Mouse (Mus musculus): ENCODE measurements around the gene Atp8a2. TPM values are rescaled to one million over a fixed set of nuclear protein-coding genes. Genes with fewer than 3 reads are reported as not detected.

The Atp8a2 gene
- polyA plus RNA-seq, 1 experiment from 2014 or later: 51.5 TPM

DNA sequence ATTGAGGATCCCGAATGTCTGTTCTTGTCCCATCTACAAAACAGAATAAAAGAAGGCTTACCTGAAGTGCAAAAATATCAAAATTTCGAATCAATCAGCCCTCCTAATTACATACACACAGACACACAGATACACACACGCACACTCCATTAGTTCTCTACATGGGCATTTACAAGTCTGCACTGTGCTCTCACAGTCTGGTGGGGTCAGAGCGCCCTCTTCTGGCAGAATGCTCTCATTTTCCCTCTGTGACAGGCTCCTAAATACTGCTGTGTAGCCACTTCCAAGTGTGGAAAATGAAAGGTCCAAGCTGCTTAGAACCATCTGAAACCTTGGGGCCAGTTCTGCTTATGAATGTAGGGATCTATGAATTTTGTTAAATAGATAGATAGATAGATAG, 181.1 kb downstream of the Atp8a2 start:
- no peak overlapping the region for H3K4me3 ChIP-seq (ENCODE audit: low read depth, low read length)
- WGBS: 33% methylated on average over 4 of the region's 4 CpGs
- peaks cover 10% of the 10 kb centered on the region; the same call in 1 of the 2 replicates for H3K36me3 ChIP-seq (ENCODE audit: control insufficient read depth, insufficient read depth, low read length)
- H3K27ac ChIP-seq (ENCODE audit: low read depth, low read length): no peak overlapping the region
- H3K9ac ChIP-seq (replicated peaks; ENCODE audit: low read depth, low read length): no peak overlapping the region
- no peaks in the 10 kb centered on the region for H3K9me3 ChIP-seq (ENCODE audit: control insufficient read depth, low read length)
- no peak overlapping the region for H3K4me2 ChIP-seq (ENCODE audit: low read depth, low read length)
- H3K4me1 ChIP-seq (ENCODE audit: control insufficient read depth, insufficient read depth, low read length): no peaks in the 10 kb centered on the region
- peak; percentile 92 for ATAC-seq (ENCODE audit: low read depth)
- H3K27me3 ChIP-seq (ENCODE audit: control insufficient read depth, insufficient read depth, low read length): no peaks in the 10 kb centered on the region

DNA sequence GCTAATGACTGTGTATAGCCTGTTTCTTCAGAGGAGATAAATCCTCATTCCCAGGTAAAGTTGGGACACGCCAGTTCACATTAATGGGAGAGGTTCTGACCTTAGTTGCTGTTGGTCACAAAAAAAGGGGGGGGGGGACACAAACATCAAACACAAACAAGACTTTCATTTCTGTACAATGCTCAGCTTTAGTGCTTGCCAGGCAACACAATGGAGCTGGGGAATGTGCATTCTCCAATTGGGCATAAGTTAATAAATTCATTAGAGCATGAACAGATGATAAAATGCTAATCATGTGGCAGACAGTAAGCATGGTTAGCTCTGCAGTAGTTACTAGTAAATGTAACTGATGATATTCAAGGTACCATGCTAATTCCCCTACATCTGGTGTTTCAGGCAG, 195.2 kb downstream of the Atp8a2 start:
- Histone ChIP-seq H3K9ac (replicated peaks; ENCODE audit: low read depth, low read length) (no peak overlapping the region), H3K36me3 (ENCODE audit: control insufficient read depth, insufficient read depth, low read length) (no peaks in the 10 kb centered on the region), H3K27me3 (ENCODE audit: control insufficient read depth, insufficient read depth, low read length) (no peaks in the 10 kb centered on the region), H3K4me1 (ENCODE audit: control insufficient read depth, insufficient read depth, low read length) (no peaks in the 10 kb centered on the region), H3K27ac (ENCODE audit: low read depth, low read length) (no peak overlapping the region), H3K9me3 (ENCODE audit: control insufficient read depth, low read length) (no peaks in the 10 kb centered on the region), H3K4me2 (ENCODE audit: low read depth, low read length) (no peak overlapping the region), H3K4me3 (ENCODE audit: low read depth, low read length) (no peak overlapping the region)
- no peak for ATAC-seq (ENCODE audit: low read depth)
- 77% methylated on average over 1 of the region's 1 CpGs for WGBS

DNA sequence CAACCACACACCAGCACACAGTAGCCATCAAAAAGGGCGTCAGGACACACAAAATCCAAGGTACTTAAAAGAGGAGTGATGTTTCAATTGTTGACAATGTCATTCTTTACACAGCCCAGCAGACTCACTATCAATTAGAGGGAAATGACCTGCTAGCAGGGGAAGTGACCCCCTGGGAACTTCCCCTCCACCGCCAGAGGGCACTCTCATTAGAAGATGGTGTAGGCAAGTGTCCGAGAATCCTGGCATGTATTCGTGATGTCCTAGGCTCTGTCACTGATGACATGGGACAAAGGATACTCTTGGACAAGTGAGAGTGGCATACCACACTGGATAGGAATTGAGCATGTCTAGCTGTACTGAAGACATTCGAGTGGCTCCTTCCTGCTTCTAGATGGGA, 208.1 kb downstream of the Atp8a2 start:
- H3K9me3 ChIP-seq (ENCODE audit: control insufficient read depth, low read length): no peaks in the 10 kb centered on the region
- no peak overlapping the region for H3K9ac ChIP-seq (replicated peaks; ENCODE audit: low read depth, low read length)
- H3K4me2 ChIP-seq (ENCODE audit: low read depth, low read length): no peak overlapping the region
- WGBS: 63% methylated on average over 5 of the region's 5 CpGs
- H3K4me3 ChIP-seq (ENCODE audit: low read depth, low read length): no peak overlapping the region
- no peaks in the 10 kb centered on the region for H3K27me3 ChIP-seq (ENCODE audit: control insufficient read depth, insufficient read depth, low read length)
- no peak for ATAC-seq (ENCODE audit: low read depth)
- H3K4me1 ChIP-seq (ENCODE audit: control insufficient read depth, insufficient read depth, low read length): no peaks in the 10 kb centered on the region
- no peaks in the 10 kb centered on the region for H3K36me3 ChIP-seq (ENCODE audit: control insufficient read depth, insufficient read depth, low read length)
- H3K27ac ChIP-seq (ENCODE audit: low read depth, low read length): no peak overlapping the region

DNA sequence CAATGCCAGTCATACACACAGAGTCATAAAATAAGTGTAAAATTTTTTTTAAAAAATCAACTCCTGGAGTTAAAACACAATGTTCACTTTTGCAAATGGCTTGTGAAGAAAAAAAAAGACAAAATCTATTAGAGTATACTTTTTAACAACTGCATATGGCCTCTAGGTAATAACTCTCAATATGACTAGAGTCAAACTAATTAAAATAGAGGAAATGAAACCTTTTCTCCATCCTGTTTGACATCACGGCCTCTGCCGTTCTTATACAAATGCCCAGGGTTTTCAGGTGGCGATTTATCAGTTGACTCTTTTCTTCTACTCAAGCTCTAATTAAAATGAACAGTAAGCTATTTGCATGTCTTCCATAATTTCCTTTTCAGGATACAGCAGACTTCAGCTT, 209.0 kb downstream of the Atp8a2 start:
- no peak overlapping the region for H3K4me3 ChIP-seq (ENCODE audit: low read depth, low read length)

DNA sequence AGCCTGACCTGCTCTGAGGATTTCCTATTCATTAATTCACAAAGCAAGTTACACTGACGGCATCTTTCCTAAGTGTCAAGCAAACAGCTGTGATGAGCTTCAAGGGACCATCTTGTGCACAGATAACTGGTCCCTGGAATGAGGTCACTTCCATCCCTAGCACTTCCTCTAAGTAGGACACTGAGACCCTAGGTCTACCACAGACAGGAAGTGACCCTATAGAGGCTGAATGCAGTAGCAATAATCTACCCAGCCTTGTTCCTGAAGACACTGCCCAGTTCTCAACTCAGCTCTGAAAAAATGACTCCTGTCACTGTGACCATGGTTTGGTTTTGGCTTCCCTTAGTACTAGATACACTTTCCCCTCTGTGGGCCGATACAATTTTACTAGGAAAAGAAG, 219.0 kb downstream of the Atp8a2 start:
- H3K36me3 ChIP-seq (ENCODE audit: control insufficient read depth, insufficient read depth, low read length): no peaks in the 10 kb centered on the region

More for the DNA sequence above, 209.0 kb downstream of the Atp8a2 start:
- no peak overlapping the region for H3K27ac ChIP-seq (ENCODE audit: low read depth, low read length)
- WGBS: 83% methylated on average over 3 of the region's 3 CpGs
- ATAC-seq (ENCODE audit: low read depth): no peak
- H3K27me3 ChIP-seq (ENCODE audit: control insufficient read depth, insufficient read depth, low read length): no peaks in the 10 kb centered on the region
- H3K36me3 ChIP-seq (ENCODE audit: control insufficient read depth, insufficient read depth, low read length): no peaks in the 10 kb centered on the region
- H3K4me2 ChIP-seq (ENCODE audit: low read depth, low read length): no peak overlapping the region
- no peak overlapping the region for H3K9ac ChIP-seq (replicated peaks; ENCODE audit: low read depth, low read length)
- no peaks in the 10 kb centered on the region for H3K4me1 ChIP-seq (ENCODE audit: control insufficient read depth, insufficient read depth, low read length)
- no peaks in the 10 kb centered on the region for H3K9me3 ChIP-seq (ENCODE audit: control insufficient read depth, low read length)

DNA sequence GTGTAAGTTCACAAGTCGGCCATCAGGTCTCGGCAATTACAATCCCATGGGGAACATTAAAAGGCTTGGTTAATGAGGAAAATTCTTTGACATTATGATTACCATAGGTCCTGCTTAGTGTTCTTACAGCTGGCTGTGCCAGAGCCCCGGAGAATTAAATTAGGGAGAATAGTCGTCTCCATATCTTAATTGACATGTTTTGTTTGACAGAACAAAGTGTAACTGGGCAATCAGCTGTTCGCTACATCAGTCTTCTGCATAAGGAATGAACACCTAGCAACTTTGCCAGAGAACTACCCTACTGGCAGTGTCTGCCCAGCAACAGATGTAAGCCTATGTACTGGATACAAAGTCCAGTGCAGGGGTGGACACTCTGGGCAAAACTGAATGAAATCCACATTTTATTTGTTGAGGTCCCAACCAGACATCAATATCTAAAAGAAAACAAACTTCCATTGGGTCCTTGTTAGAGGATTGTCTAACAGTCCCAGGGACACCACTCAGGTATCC, 225.7 kb downstream of the Atp8a2 start:
- Histone ChIP-seq H3K36me3 (ENCODE audit: control insufficient read depth, insufficient read depth, low read length) (no peaks in the 10 kb centered on the region), H3K27ac (ENCODE audit: low read depth, low read length) (no peak overlapping the region), H3K4me2 (ENCODE audit: low read depth, low read length) (no peak overlapping the region), H3K4me3 (ENCODE audit: low read depth, low read length) (no peak overlapping the region), H3K4me1 (ENCODE audit: control insufficient read depth, insufficient read depth, low read length) (peaks cover 3% of the 10 kb centered on the region), H3K27me3 (ENCODE audit: control insufficient read depth, insufficient read depth, low read length) (no peaks in the 10 kb centered on the region), H3K9me3 (ENCODE audit: control insufficient read depth, low read length) (no peaks in the 10 kb centered on the region), H3K9ac (replicated peaks; ENCODE audit: low read depth, low read length) (no peak overlapping the region)
- no peak for ATAC-seq (ENCODE audit: low read depth)
- 43% methylated on average over 5 of the region's 5 CpGs for WGBS

More for the DNA sequence above, 219.0 kb downstream of the Atp8a2 start:
- Histone ChIP-seq H3K4me3 (ENCODE audit: low read depth, low read length) (no peak overlapping the region), H3K27ac (ENCODE audit: low read depth, low read length) (no peak overlapping the region), H3K27me3 (ENCODE audit: control insufficient read depth, insufficient read depth, low read length) (no peaks in the 10 kb centered on the region), H3K9me3 (ENCODE audit: control insufficient read depth, low read length) (no peaks in the 10 kb centered on the region), H3K9ac (replicated peaks; ENCODE audit: low read depth, low read length) (no peak overlapping the region), H3K4me1 (ENCODE audit: control insufficient read depth, insufficient read depth, low read length) (no peaks in the 10 kb centered on the region), H3K4me2 (ENCODE audit: low read depth, low read length) (no peak overlapping the region)
- WGBS: 51% methylated on average over 2 of the region's 2 CpGs
- ATAC-seq (ENCODE audit: low read depth): no peak

DNA sequence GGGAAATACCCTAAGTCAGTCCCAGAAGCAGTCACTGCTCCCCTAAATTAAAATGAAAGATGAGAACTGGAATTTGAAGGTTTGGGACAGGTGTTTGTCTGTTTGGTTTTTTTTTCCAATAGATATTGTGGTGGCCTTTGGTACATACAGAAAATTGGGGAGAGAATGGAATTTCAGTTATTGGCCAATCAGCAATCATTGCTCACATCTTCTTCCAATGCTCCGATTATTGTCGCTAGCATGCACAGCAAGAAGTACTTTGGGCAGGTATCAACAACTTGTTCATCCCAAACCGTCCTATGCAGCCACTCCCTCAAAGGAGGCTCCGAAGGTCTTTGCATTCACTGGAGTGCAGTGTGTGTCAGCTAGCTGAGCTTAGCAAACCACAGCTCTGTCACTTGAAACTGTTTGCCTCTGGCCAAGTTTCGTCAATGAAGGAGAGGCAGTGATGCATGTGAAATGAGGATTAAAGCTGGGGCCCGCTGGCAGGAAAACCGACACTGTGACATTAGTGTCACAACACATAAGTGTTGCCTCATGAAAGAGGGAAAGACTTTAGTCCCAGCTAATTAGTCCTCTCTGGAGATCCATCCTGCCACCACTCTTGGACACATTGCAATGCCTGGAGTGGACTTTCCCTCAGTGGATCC, 227.4 kb downstream of the Atp8a2 start:
- Histone ChIP-seq H3K27ac (ENCODE audit: low read depth, low read length) (no peak overlapping the region), H3K4me1 (ENCODE audit: control insufficient read depth, insufficient read depth, low read length) (peaks cover 3% of the 10 kb centered on the region), H3K9me3 (ENCODE audit: control insufficient read depth, low read length) (no peaks in the 10 kb centered on the region), H3K4me2 (ENCODE audit: low read depth, low read length) (no peak overlapping the region), H3K36me3 (ENCODE audit: control insufficient read depth, insufficient read depth, low read length) (no peaks in the 10 kb centered on the region), H3K27me3 (ENCODE audit: control insufficient read depth, insufficient read depth, low read length) (no peaks in the 10 kb centered on the region), H3K9ac (replicated peaks; ENCODE audit: low read depth, low read length) (no peak overlapping the region), H3K4me3 (ENCODE audit: low read depth, low read length) (no peak overlapping the region)
- peak; percentile 58; the same call in 1 of the 2 replicates for ATAC-seq (ENCODE audit: low read depth)
- 37% methylated on average over 7 of the region's 7 CpGs for WGBS

DNA sequence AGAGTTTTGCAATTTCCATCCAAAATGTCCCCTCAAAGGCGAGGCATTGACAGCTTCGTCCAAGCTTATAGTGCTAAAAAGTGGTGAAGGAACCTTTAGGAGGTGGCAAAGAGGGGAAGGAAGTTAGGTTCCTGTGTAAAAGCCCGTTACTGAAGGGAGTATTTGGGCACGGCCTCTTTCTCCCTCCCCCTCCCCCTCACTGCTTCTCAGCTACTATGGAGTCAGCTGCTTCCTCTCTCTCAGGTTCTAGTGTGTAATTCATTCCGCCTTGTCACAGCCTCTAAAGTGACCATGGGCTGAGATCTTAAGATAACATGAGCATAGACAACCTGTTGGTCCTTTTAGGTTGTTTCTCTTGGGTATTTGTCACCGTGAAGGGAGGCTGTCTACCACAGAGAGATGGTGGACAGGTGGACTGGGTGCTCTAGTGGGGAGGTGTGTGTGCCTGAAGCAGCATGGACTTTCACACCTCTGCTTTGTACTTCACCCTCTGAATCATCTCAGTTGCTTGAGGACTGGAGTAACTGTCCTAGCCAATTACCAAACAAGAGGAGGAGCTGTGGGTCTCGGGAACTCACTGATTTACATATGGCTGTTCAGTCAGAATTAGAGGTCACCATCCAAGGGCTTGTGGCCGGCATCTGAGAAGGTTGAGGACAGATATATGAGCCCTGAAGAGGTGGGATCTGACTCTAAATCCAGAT, 229.0 kb downstream of the Atp8a2 start:
- ATAC-seq (ENCODE audit: low read depth): no peak
- no peak overlapping the region for H3K4me3 ChIP-seq (ENCODE audit: low read depth, low read length)
- H3K4me2 ChIP-seq (ENCODE audit: low read depth, low read length): no peak overlapping the region
- no peaks in the 10 kb centered on the region for H3K27me3 ChIP-seq (ENCODE audit: control insufficient read depth, insufficient read depth, low read length)
- no peaks in the 10 kb centered on the region for H3K36me3 ChIP-seq (ENCODE audit: control insufficient read depth, insufficient read depth, low read length)
- 77% methylated on average over 8 of the region's 8 CpGs for WGBS
- no peaks in the 10 kb centered on the region for H3K9me3 ChIP-seq (ENCODE audit: control insufficient read depth, low read length)
- H3K9ac ChIP-seq (replicated peaks; ENCODE audit: low read depth, low read length): no peak overlapping the region
- no peak overlapping the region for H3K27ac ChIP-seq (ENCODE audit: low read depth, low read length)
- peaks cover 3% of the 10 kb centered on the region for H3K4me1 ChIP-seq (ENCODE audit: control insufficient read depth, insufficient read depth, low read length)

DNA sequence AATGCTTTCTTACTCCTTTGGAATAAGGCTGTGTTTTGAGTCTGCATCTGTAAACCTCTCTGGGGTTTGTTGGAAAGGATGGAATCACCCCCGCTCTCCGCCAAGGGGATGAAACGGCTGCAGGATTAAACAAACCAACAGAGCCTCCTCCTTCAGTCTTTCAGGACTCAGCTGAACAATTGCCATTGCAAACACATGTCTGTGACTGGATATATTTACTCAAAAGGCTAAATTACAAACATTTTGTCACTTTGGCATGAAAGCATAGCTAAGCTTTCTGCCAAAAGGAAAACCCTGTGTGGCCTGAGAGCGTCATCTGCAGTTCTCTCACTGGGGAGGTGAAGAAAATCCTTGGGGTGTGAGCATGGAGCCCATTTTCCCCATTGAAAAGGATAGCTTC, 230.0 kb downstream of the Atp8a2 start:
- no peaks in the 10 kb centered on the region for H3K27me3 ChIP-seq (ENCODE audit: control insufficient read depth, insufficient read depth, low read length)
- H3K4me3 ChIP-seq (ENCODE audit: low read depth, low read length): no peak overlapping the region
- ATAC-seq (ENCODE audit: low read depth): no peak
- WGBS: 91% methylated on average over 4 of the region's 4 CpGs
- H3K9me3 ChIP-seq (ENCODE audit: control insufficient read depth, low read length): no peaks in the 10 kb centered on the region
- H3K27ac ChIP-seq (ENCODE audit: low read depth, low read length): no peak overlapping the region
- H3K4me2 ChIP-seq (ENCODE audit: low read depth, low read length): no peak overlapping the region
- H3K9ac ChIP-seq (replicated peaks; ENCODE audit: low read depth, low read length): no peak overlapping the region
- no peaks in the 10 kb centered on the region for H3K36me3 ChIP-seq (ENCODE audit: control insufficient read depth, insufficient read depth, low read length)
- H3K4me1 ChIP-seq (ENCODE audit: control insufficient read depth, insufficient read depth, low read length): peaks cover 3% of the 10 kb centered on the region

Data from neural tube, embryonic 14.5 days (tissue).